Mouse (Mus musculus): ENCODE measurements at regions not wholly inside any gene's neighbourhood (a gene's known extent, or its start where the extent isn't known, plus 50 kb on each side); places are given as distances from the start of the nearest gene placed in this dataset.

GRCm38 (mm10) chr5:52092273-52092672 lies 98.0 kb downstream of the Dhx15 start:
- no peak for DNase-seq

- no peak for DNase-seq
Measured at GRCm38 (mm10) chr5:52088131-52088530, 102.2 kb downstream of the Dhx15 start.

- no peak for DNase-seq
Measured at GRCm38 (mm10) chr5:52086766-52087429, 103.4 kb downstream of the Dhx15 start.

GRCm38 (mm10) chr5:52080268-52080667 lies 110.0 kb downstream of the Dhx15 start:
- DNase-seq: peak; percentile 76

GRCm38 (mm10) chr5:52077696-52078095 lies 112.6 kb downstream of the Dhx15 start:
- no peak for DNase-seq

GRCm38 (mm10) chr5:52075096-52075495 lies 115.2 kb downstream of the Dhx15 start:
- no peak for DNase-seq

- DNase-seq: peak; percentile 87
Measured at GRCm38 (mm10) chr5:52064804-52065451, 125.4 kb downstream of the Dhx15 start.

- peak; percentile 34 for DNase-seq
Measured at GRCm38 (mm10) chr5:52062214-52062613, 128.1 kb downstream of the Dhx15 start.

GRCm38 (mm10) chr5:52061226-52061625 lies 129.1 kb downstream of the Dhx15 start:
- DNase-seq: no peak

GRCm38 (mm10) chr5:52057261-52057660 lies 133.1 kb downstream of the Dhx15 start:
- no peak for DNase-seq

- no peak for DNase-seq
Measured at GRCm38 (mm10) chr5:52052072-52052465, 138.2 kb downstream of the Dhx15 start.

GRCm38 (mm10) chr5:52051383-52052071 lies 138.8 kb downstream of the Dhx15 start:
- peak; percentile 57 for DNase-seq

GRCm38 (mm10) chr5:52048790-52049189 lies 141.5 kb downstream of the Dhx15 start:
- DNase-seq: no peak

- DNase-seq: no peak
Measured at GRCm38 (mm10) chr5:52046704-52047103, 143.6 kb downstream of the Dhx15 start.

- DNase-seq: no peak
Measured at GRCm38 (mm10) chr5:52044101-52044500, 146.2 kb downstream of the Dhx15 start.

- DNase-seq: no peak
Measured at GRCm38 (mm10) chr5:52041447-52041846, 148.9 kb downstream of the Dhx15 start.

GRCm38 (mm10) chr5:52040427-52041312 lies 149.6 kb downstream of the Dhx15 start:
- peak; percentile 36 for DNase-seq

GRCm38 (mm10) chr5:52035339-52035738 lies 155.0 kb downstream of the Dhx15 start:
- DNase-seq: no peak

GRCm38 (mm10) chr5:52027478-52027877 lies 162.8 kb downstream of the Dhx15 start:
- no peak for DNase-seq

GRCm38 (mm10) chr5:52026148-52026547 lies 164.2 kb downstream of the Dhx15 start:
- DNase-seq: no peak

- peak; percentile 77 for DNase-seq
Measured at GRCm38 (mm10) chr5:52023212-52023611, 167.1 kb downstream of the Dhx15 start.

- no peak for DNase-seq
Measured at GRCm38 (mm10) chr5:52016992-52017391, 173.3 kb downstream of the Dhx15 start.

- DNase-seq: peak; percentile 81
Measured at GRCm38 (mm10) chr5:52015786-52016185, 174.5 kb downstream of the Dhx15 start.
